Comparison of ENCODE assay signal across 8 mouse cellular contexts in the genomic region with DNA sequence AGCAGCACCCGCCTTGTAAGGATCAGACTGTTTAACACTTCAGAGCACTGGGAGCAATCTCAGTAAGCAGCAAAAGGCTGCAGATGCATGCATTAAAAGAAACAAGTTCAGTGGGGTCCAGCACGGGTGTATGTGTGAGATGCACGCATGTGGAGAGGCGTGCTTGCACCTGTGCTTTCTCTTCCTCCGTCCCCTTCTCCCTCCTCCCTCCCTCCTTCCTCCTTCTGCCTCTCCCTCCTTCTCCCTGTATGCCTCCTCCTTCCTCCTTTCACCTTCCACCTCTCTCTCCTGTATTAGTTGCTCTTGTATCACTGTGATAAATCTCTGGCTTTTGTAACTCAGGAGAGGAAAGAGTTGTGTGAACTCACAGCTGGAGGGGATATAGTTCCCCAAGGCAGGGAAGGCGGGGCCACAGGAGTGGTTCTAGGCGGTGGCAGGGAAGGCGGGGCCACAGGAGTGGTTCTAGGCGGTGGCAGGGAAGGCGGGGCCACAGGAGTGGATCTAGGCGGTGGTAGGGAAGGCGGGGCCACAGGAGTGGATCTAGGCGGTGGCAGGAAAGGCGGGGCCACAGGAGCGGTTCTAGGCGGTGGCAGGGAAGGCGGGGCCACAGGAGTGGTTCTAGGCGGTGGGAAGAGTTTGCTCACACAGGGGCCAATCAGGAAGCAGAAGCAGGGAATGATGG.
DNase-seq lines count a peak whose midpoint lies in the region; ATAC-seq lines count a peak whose summit lies in the region.

No protein-coding gene starts in this region.

- H3K27ac ChIP-seq in heart, embryonic 15.5 days, result no peak overlapping the region
- no peak overlapping the region for H3K27ac ChIP-seq in embryonic facial prominence, embryonic 13.5 days

- no peaks in the 10 kb centered on the region; the same call in 1 of the 2 replicates for H3K4me1 ChIP-seq in heart, embryonic 15.5 days (replicated peaks)
- 0 out of 2 replicates have a peak, but pooled peaks cover 3% of the 10 kb centered on the region for H3K4me1 ChIP-seq in embryonic facial prominence, embryonic 13.5 days

- H3K4me3 ChIP-seq in heart, embryonic 15.5 days, result no peak overlapping the region
- no peak overlapping the region for H3K4me3 ChIP-seq in embryonic facial prominence, embryonic 13.5 days

- H3K9ac ChIP-seq in heart, embryonic 15.5 days, result no peak overlapping the region
- no peak overlapping the region for H3K9ac ChIP-seq in embryonic facial prominence, embryonic 13.5 days

- no peaks in the 10 kb centered on the region for H3K9me3 ChIP-seq in heart, embryonic 15.5 days (replicated peaks)
- H3K9me3 ChIP-seq in embryonic facial prominence, embryonic 13.5 days, result no peaks in the 10 kb centered on the region

- no peak for DNase-seq in heart, adult 11 months
- peak; percentile 10 to 26 for DNase-seq in kidney, adult 8-10 months
- peak; percentile 42 for DNase-seq in lung, postnatal 10 days
- peak; percentile 19 for DNase-seq in retina, postnatal 7 days (ENCODE audit: low read depth, low spot score)
- no peak for DNase-seq in left cerebral cortex, adult 8-10 months (ENCODE audit: low spot score in 2 of 2)
- no peak for DNase-seq in gastrocnemius, postnatal 4 days (ENCODE audit: low spot score in 2 of 2)

- peak overlapping the region; percentile 38 for H3K4me2 ChIP-seq in heart, embryonic 15.5 days
- H3K4me2 ChIP-seq in embryonic facial prominence, embryonic 13.5 days, result peak overlapping the region; percentile 38

- no peaks in the 10 kb centered on the region for H3K36me3 ChIP-seq in heart, embryonic 15.5 days
- no peaks in the 10 kb centered on the region for H3K36me3 ChIP-seq in embryonic facial prominence, embryonic 13.5 days

- peak; percentile 50; the same call in 1 of the 2 replicates for ATAC-seq in heart, embryonic 15.5 days (replicated peaks; ENCODE audit: insufficient number of reproducible peaks, insufficient read depth, low FRiP score, low read depth)
- peak; percentile 59 for ATAC-seq in embryonic facial prominence, embryonic 13.5 days (ENCODE audit: insufficient number of reproducible peaks, insufficient read depth, low FRiP score, low TSS enrichment, low read depth)

- peaks cover 4% of the 10 kb centered on the region; the same call in 1 of the 2 replicates for H3K27me3 ChIP-seq in heart, embryonic 15.5 days
- H3K27me3 ChIP-seq in embryonic facial prominence, embryonic 13.5 days, result peaks cover 4% of the 10 kb centered on the region; the same call in 1 of the 2 replicates

- WGBS in heart, embryonic 15.5 days, result 3% methylated on average over 18 of the region's 18 CpGs
- WGBS in embryonic facial prominence, embryonic 13.5 days, result 4% methylated on average over 18 of the region's 18 CpGs

Comparison
In these comparisons a context has a peak if more than half of its experiments do, and no peak if none do; other contexts are left out.
1. DNase-seq: peak in kidney, adult 8-10 months (2 of 2), lung, postnatal 10 days (single experiment) and retina, postnatal 7 days (single experiment); none in heart, adult 11 months (single experiment), left cerebral cortex, adult 8-10 months (0 of 2) and gastrocnemius, postnatal 4 days (0 of 2).